Mouse (Mus musculus): ENCODE measurements around the gene Sectm1a.
"Not testable (repeated sequence)": the region's sequence is repeated elsewhere in the genome, so short reads cannot be mapped to it uniquely, and the experiment has no call there.

Sectm1a gene

GRCm38 (mm10) chr11:121090943-121091342 lies 9.9 kb upstream of the Sectm1a start:
- DNase-seq (ENCODE audit: extremely low read depth, insufficient read length, low spot score), result peak; percentile 52

GRCm38 (mm10) chr11:121089756-121090546 lies 8.9 kb upstream of the Sectm1a start:
- no peak for DNase-seq (ENCODE audit: extremely low read depth, insufficient read length, low spot score)

- no peak for DNase-seq (ENCODE audit: extremely low read depth, insufficient read length, low spot score)
Observed at GRCm38 (mm10) chr11:121088997-121089396, 8.0 kb upstream of the Sectm1a start.

GRCm38 (mm10) chr11:121086296-121086695 lies 5.3 kb upstream of the Sectm1a start:
- no peak for DNase-seq (ENCODE audit: extremely low read depth, insufficient read length, low spot score)

DNA sequence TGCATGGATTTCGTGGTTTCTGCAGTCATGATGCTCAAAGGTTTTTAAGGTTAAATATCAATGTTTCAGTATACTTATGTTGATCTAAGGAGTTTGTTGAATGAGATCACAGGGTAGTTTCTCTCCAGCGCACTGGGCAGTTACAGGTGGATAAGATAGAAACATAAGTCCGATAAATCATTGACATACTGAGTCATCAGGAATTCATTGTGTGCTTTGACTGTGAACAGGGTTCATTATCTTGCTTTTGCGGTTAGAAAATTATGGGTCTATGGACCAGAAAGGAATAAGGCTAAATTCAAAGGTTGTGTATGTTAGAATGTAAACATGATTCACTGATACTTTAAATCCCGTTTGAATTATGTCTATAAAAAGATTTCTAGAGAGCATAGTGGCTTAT lies 4.2 kb upstream of the Sectm1a start:
- DNase-seq (ENCODE audit: extremely low read depth, insufficient read length, low spot score), result no peak

- DNase-seq (ENCODE audit: extremely low read depth, insufficient read length, low spot score), result peak; percentile 19
Observed at GRCm38 (mm10) chr11:121082857-121083500, 2.0 kb upstream of the Sectm1a start.

GRCm38 (mm10) chr11:121082250-121082649 lies 1.2 kb upstream of the Sectm1a start:
- DNase-seq (ENCODE audit: extremely low read depth, insufficient read length, low spot score), result no peak

DNA sequence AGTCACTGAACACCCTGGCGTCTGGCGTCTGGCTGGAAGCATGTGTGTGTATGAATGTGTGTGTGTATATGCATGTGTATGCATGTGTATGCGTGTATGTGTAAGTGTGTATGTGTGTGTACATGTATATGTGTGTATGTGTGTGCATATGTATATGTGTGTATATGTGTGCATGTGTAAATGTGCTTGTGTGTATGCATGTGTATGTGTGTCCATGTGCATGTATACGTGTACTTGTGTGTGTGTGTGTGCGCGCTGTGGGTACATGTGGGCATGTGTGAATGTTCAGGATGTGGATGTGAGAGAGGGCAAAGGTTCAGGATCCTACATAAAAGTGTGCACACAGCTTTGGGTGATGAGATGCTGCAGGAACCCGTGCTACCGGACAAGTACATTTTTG lies 690 bp downstream of the Sectm1a start:
- DNase-seq (ENCODE audit: extremely low read depth, insufficient read length, low spot score), result no peak

GRCm38 (mm10) chr11:121075655-121076054 lies 5.4 kb downstream of the Sectm1a start:
- no peak for DNase-seq (ENCODE audit: extremely low read depth, insufficient read length, low spot score)

- DNase-seq (ENCODE audit: extremely low read depth, insufficient read length, low spot score), result not testable (repeated sequence)
Observed at GRCm38 (mm10) chr11:121069662-121070061, 11.4 kb downstream of the Sectm1a start.

GRCm38 (mm10) chr11:121067895-121068294 lies 13.1 kb downstream of the Sectm1a start:
- no peak for DNase-seq (ENCODE audit: extremely low read depth, insufficient read length, low spot score)

GRCm38 (mm10) chr11:121064197-121064596 lies 16.8 kb downstream of the Sectm1a start:
- DNase-seq (ENCODE audit: extremely low read depth, insufficient read length, low spot score), result no peak

DNA sequence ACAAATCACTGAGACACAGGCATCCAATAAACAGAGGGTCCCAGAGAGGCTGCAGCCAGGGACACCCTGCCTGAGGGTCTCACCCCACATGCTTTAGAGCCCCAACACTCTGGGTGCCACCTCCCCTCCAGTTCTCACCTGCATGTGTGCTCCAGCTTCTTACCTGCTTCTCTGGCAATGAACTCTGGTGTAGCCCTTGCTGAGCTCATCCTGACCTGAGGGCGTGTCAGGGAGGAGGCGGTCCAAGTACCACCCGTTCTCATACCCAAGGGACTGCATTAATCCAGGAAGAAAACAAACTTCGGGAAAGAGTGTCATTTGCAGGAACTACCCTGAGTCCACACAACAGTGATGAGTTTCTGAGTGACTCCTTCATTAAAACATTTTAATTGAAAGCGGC lies 17.6 kb downstream of the Sectm1a start, which contains the start of gene Sectm1b:
TSS of gene Sectm1b (minus strand) at position 191 of the 400 bp plus-strand sequence.
- DNase-seq (ENCODE audit: extremely low read depth, insufficient read length, low spot score), result no peak

- no peak for DNase-seq (ENCODE audit: extremely low read depth, insufficient read length, low spot score)
Observed at GRCm38 (mm10) chr11:121061615-121062014, 19.4 kb downstream of the Sectm1a start.

- DNase-seq (ENCODE audit: extremely low read depth, insufficient read length, low spot score), result not testable (repeated sequence)
Observed at GRCm38 (mm10) chr11:121060401-121061067, 20.5 kb downstream of the Sectm1a start.

GRCm38 (mm10) chr11:121059471-121059870 lies 21.5 kb downstream of the Sectm1a start:
- DNase-seq (ENCODE audit: extremely low read depth, insufficient read length, low spot score), result no peak

GRCm38 (mm10) chr11:121058956-121059355 lies 22.1 kb downstream of the Sectm1a start:
- DNase-seq (ENCODE audit: extremely low read depth, insufficient read length, low spot score), result no peak

DNA sequence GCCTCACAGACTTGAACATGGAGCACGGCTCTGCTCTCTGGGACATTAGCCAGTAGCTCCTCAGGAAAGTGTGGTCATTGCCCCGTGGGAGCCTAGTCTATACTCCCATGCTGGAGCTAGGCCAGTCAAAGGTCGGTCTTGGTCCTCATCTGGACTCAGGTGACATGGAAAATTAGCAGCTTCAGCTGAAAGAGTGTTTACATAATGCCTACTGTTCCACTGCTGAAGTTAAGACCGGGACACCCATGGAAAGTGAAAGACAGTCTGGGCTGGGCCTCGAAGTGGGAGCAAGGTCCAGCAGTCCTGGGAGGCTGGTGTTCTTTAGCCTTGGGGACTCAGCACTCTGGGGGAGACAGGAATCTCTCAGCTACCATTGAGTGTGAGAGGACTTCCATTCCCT lies 22.9 kb downstream of the Sectm1a start:
- DNase-seq (ENCODE audit: extremely low read depth, insufficient read length, low spot score), result no peak

GRCm38 (mm10) chr11:121056536-121057236 lies 24.3 kb downstream of the Sectm1a start:
- DNase-seq (ENCODE audit: extremely low read depth, insufficient read length, low spot score), result no peak

GRCm38 (mm10) chr11:121053536-121053935 lies 27.5 kb downstream of the Sectm1a start:
- DNase-seq (ENCODE audit: extremely low read depth, insufficient read length, low spot score), result peak; percentile 62

GRCm38 (mm10) chr11:121052387-121052786 lies 28.6 kb downstream of the Sectm1a start:
- no peak for DNase-seq (ENCODE audit: extremely low read depth, insufficient read length, low spot score)

Data from 3134 (cell line).